ENCODE assay signal across 20 mouse cellular contexts in the genomic region with DNA sequence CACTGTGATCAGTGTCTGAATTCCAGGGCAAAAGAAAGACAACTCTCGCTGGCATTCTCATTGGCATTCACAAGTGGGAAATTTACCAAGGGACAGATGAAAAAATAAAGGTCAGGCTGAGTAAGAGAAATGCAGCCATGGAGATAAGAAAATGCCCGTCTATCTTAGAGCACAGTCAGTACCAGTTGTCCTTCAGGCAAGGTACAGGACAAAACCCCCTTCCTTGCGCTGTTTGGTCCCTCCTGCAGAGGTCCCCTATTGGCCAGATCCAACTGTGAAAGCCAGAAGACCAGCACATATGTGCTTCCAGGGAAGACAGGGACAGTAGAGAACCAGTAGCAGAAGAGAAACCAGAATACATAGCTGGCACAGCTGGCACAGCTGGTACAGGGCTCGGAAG.
"Had no signal": no experiment of that assay in that cellular context is flagged by ENCODE, and none has a peak within 500 bp of the region (broad histone marks: within the 10 kb centered on the region; RNA-seq: fewer than 3 reads in every experiment).

No protein-coding gene starts in this region.

- ATAC-seq: liver, embryonic 12.5 days had no signal

- H3K4me3 ChIP-seq: limb, embryonic 10.5 days; limb, embryonic 13.5 days; liver, embryonic 12.5 days; liver, embryonic 15.5 days; lung, embryonic 15.5 days; megakaryocyte, embryonic 14.5 days; midbrain, embryonic 10.5 days; stomach, embryonic 15.5 days had no signal

- H3K4me1 ChIP-seq: limb, embryonic 10.5 days; limb, embryonic 13.5 days; liver, embryonic 12.5 days; liver, embryonic 15.5 days; lung, embryonic 15.5 days; megakaryocyte, embryonic 14.5 days; midbrain, embryonic 10.5 days; stomach, embryonic 15.5 days had no signal

- H3K36me3 ChIP-seq: limb, embryonic 10.5 days; limb, embryonic 13.5 days; liver, embryonic 12.5 days; liver, embryonic 15.5 days; lung, embryonic 15.5 days; midbrain, embryonic 10.5 days; stomach, embryonic 15.5 days had no signal

- H3K27ac ChIP-seq: limb, embryonic 10.5 days; limb, embryonic 13.5 days; liver, embryonic 12.5 days; liver, embryonic 15.5 days; lung, embryonic 15.5 days; midbrain, embryonic 10.5 days; stomach, embryonic 15.5 days had no signal

- H3K9me3 ChIP-seq: limb, embryonic 10.5 days; limb, embryonic 13.5 days; liver, embryonic 12.5 days; liver, embryonic 15.5 days; lung, embryonic 15.5 days; megakaryocyte, embryonic 14.5 days; midbrain, embryonic 10.5 days; stomach, embryonic 15.5 days had no signal

- DNase-seq: kidney, adult 18-20 months; kidney, postnatal 14 days; kidney, postnatal 4 days; liver; lung, adult 18-20 months; lung, postnatal 10 days; lung, postnatal 36 days; midbrain, embryonic 14.5 days; right cerebral cortex, adult 18-20 months; right cerebral cortex, postnatal 14 days; spleen, adult 18-20 months; thymus, postnatal 25 days had no signal

- H3K4me2 ChIP-seq: limb, embryonic 13.5 days; liver, embryonic 12.5 days; liver, embryonic 15.5 days; lung, embryonic 15.5 days; stomach, embryonic 15.5 days had no signal

- H3K27me3 ChIP-seq: limb, embryonic 13.5 days; liver, embryonic 12.5 days; liver, embryonic 15.5 days; lung, embryonic 15.5 days; megakaryocyte, embryonic 14.5 days; stomach, embryonic 15.5 days had no signal

- H3K9ac ChIP-seq: limb, embryonic 13.5 days; liver, embryonic 12.5 days; liver, embryonic 15.5 days; lung, embryonic 15.5 days; stomach, embryonic 15.5 days had no signal
